Mouse (Mus musculus) adrenal gland, postnatal 10 days (tissue): Measurements from ENCODE around the gene Srgap3. TPM values are rescaled to one million over a fixed set of nuclear protein-coding genes. Genes with fewer than 3 reads are reported as not detected.
"Not testable (repeated sequence)": the region's sequence is repeated elsewhere in the genome, so short reads cannot be mapped to it uniquely, and the experiment has no call there.

Experiments
- DNase-seq: peaks from one replicate; pipeline ENCODE4 v3.0.0; 2021; ENCODE audit warnings: mixed read lengths
- total RNA-seq, 2 experiments: library from RNA; stranded (reverse); gene quantifications; 2 replicates each; pipeline ENCODE4 v1.2.3; 2021

Gene Srgap3
- total RNA-seq, 2 experiments from 2014 or later, result 13.2 to 15.8 TPM

GRCm38 (mm10) chr6:112860290-112860689, 86.8 kb downstream of the Srgap3 start:
- not testable (repeated sequence) for DNase-seq

DNA sequence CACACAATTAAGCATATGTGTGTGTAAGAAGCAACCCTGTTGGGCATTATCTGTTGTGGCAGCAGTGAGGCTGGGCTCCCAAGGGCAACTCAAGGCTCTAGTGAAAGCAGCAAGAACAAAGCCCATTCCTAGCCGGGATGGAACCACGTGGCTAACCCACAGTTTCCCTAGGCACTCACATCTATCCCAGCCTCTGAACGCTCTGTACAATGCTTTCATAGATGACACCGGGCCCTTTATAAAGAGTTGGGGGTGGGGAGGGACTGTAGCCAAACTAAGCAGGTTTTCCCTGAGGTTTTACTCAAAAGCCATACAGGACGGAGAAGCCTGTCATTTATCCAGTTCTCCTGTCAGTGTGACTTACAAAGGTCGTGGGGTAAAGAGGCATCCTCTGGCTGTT, 90.0 kb downstream of the Srgap3 start:
- DNase-seq, result no peak

GRCm38 (mm10) chr6:112855183-112855582, 91.9 kb downstream of the Srgap3 start:
- DNase-seq, result no peak

DNA sequence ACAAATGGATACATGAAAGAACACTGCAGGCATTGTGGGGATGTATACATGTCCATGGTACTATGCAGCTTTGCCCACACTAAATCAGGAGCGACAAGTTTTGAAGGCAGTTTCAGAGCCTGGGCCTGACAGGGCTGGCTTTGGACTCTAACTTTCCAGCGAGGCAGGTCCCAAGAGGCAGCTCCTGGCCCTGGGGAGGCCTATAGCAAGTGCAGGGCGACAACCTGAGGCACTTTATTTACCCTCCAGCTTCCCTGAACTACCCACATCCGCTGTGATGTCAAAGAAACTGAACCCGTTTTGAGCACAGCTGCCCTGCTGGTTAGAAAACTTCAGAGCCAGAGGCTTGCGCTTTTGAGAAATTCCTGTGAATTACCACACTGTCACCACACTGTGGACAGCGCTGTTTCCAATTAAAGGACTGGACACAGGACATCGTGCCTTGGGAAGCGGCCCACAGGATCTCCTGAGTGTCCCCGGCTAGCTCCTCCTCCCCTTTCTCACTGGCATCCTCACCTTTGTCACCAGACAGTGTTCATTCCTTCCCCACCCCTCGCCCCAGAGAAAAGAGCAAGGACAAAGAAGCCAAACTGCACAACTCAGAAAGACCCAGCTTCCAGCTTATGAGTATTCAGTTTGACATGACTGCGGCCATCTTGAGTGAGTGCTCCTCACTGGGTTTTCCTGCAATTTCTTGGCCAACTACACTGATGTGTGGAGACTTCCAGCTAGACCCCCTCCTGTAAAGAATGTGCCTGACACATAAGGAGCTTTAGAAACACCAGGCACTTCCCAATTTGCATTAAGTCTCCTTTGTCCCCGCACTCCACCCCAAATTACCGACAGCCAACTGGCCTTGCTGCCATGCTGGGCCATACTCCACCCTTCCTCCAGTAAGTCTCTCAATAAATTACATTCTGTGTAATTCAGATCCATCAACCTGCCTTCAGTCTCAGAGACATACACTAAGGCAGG, 94.5 kb downstream of the Srgap3 start:
- no peak for DNase-seq

- DNase-seq, result no peak
Observed at GRCm38 (mm10) chr6:112850745-112851144, 96.3 kb downstream of the Srgap3 start.

DNA sequence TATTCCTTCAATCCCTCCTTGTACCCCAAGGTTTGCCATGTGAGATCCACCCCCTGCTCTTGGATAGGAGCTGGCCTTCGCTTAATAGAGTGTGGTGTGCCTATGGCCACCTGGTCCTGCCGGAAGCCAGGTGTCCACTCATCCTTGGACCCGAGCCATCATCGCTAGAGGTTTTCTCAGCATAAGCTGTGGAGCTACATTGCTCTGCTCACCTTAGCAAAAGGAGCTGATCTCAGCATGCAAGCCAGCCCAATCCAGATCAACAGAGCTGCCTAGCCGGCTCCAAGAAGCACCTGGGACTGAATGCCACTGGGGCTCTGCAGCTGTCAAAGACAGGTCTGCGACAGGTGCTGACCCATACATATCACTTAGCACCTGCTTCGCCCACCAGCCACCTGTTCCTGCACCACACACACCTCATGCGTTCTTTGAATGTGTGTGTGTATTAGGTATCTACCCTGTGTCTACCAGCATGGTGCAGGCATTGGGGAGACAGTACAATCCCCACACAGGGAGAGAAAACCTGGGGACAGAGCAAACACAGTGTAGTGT, 98.4 kb downstream of the Srgap3 start:
- no peak for DNase-seq

DNA sequence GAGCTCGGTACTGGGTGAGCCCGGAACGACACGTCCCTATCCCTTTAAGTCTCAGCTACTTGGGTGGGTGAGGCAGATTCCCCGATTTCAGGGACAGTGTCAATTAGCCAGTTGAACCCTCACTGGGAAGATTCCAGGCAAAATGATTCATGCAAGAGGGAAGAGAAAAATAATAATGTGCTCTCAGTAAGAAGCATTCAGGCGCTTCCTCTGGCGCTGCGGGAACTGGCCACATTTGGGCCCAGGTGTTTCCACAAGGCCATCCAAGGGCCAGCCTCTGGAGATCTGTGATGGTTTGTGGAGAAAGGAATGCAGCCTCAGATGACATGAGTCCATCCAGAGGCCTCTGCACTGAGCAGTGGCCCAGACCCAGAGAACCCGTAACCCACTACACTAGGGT, 100.2 kb downstream of the Srgap3 start:
- no peak for DNase-seq

DNA sequence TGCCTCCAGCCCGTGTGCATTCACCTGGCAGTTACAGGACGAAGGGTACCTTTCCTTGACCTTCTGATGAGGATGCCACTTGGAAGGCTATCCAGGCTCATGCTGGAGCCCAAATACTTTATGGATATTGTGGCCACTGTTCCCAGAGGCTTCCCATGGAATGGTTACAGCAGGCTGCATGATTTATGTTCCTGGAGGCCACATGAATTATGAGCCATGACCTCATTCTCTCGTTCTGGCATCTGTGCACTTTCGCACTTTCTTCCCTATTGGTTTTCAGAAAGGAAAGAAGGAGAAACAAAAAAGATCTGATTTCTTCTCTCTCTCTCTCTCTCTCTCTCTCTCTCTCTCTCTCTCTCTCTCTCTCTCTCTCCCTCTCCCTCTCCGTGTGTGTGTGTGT, 104.6 kb downstream of the Srgap3 start:
- peak; percentile 54 for DNase-seq

- DNase-seq, result no peak
Observed at GRCm38 (mm10) chr6:112840400-112840799, 106.7 kb downstream of the Srgap3 start.

GRCm38 (mm10) chr6:112839391-112839790, 107.7 kb downstream of the Srgap3 start:
- DNase-seq, result peak; percentile 28

DNA sequence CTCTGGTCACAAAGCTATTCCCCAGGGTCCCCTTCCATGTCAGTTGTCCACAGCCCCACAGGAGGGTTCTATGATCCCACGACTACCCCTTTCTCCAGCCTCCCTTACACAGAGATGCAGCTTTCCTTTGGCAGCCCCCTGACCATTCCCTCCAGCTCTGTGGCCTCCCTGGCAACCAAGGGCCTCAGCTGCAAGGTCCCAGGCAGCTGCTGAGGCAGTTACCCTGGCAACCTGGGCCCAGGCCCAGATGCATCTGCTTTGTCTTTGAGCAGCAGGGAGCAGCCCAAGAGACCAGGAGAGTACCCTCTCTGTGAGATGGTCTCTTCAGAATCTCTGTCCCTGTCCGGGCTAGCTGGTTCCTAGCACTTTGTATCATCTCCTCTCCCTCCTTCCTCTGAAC, 108.2 kb downstream of the Srgap3 start:
- DNase-seq, result no peak

DNA sequence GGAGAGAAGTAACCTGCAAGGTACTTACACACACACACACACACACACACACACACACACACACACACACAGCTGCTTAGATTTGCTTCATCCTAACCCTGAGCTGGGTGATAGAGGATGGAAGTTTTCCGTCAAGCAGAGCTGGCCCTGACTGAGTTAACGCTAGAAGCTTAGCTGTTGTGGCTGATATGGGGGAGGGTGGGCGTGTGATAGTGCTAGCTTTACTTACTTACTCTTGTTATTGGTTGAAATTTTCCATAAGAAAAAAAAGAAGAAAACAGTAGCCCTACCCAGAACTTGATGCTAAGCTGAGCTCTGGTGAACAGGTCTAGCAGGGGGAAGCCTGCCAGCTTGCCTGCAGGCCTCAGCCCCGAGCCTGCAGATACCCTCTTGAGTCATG, 110.4 kb downstream of the Srgap3 start:
- DNase-seq, result no peak

DNA sequence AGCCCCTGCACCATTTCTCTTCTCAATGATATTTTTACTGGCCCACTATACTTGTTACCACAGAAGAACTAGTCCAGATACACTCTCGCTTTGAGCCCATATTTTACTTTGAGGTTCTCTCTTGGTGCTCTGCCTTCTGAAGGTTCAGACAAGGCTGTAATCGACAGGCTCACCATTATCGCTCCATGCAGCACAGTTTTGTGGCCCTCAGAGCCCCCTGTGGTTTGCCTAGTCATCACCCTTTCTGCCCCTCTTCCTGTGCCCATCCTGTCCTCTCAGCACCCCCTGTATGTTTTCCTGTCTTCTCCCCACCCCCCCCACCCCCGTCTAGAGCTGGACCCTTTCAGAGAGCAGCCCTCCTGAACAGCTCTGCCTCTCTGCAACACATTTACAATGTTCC, 111.7 kb downstream of the Srgap3 start:
- DNase-seq, result no peak

DNA sequence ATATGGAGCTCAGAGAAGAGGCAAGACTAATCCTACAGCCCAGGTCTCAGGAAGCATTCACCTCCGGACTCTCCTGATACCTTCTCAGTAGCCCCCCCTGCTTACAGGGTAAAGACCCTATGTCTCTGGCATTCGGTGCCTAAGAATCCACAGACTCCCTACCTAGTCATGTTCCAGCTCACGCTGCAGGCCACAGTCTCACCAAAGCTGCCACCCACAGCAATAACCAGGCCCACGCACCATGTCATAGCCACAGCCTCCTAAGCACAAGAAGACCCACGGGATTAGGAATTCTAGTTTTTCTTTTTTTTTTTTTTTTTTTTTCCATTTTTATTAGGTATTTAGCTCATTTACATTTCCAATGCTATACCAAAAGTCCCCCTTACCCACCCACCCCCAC, 112.6 kb downstream of the Srgap3 start:
- no peak for DNase-seq

DNA sequence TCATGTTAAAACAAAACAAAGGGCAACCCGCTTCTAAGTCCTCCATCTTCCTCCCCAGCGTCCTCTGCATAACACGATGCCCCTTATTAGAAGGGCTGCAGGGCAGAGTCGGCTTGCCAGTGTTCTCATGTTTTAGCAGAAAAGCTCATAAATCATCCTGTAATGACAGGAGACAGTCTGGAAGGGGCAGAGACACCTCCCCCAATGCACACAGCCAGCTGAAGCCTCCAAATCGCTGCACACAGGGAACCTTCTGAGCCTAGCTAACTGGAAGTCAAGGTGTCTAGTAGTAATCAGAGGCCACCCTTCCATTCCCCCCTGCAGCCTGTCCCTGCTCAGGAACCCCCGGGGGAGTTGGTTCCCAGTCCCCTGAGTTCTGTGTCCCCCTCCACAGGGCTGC, 113.3 kb downstream of the Srgap3 start:
- DNase-seq, result no peak

DNA sequence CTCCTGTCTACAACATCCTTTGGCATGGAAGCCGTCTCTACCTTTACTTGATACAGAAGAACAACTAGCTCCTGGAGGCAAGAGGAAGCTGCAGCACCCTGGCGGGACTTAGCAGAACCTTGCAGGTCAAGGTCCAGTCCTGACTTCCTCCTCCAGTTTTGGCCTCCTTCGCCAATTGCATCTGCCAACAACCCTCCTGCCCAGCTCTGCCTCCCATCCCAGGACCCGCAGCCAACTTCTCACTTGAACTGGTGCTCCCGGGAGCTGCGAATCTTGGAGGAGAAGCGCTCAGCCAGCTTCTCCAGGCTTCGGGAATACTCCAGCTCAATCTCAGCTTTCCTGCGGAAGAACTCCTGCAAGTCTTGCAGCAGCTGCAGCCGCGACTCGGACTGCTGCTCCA, 117.9 kb downstream of the Srgap3 start:
- DNase-seq, result no peak

GRCm38 (mm10) chr6:112828420-112828819, 118.6 kb downstream of the Srgap3 start:
- no peak for DNase-seq

DNA sequence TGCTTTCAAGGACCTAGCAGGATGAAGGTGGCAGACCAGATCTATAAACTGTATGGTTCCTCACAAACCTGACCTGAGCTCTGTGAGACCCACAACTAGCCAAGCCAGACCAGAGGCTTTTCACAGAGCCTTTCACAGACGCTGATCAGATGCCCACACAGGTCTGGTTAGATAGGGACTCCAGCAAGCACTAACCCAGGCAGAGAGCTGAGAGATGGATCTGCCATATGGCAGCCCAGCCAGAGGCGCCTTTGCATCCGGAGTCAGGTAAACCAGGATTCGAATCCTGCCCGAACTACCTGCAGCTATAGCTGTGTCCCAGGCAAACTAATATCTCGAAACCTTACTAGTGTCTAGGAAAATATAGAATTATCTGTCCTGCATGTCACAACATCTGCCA, 121.4 kb downstream of the Srgap3 start:
- no peak for DNase-seq

DNA sequence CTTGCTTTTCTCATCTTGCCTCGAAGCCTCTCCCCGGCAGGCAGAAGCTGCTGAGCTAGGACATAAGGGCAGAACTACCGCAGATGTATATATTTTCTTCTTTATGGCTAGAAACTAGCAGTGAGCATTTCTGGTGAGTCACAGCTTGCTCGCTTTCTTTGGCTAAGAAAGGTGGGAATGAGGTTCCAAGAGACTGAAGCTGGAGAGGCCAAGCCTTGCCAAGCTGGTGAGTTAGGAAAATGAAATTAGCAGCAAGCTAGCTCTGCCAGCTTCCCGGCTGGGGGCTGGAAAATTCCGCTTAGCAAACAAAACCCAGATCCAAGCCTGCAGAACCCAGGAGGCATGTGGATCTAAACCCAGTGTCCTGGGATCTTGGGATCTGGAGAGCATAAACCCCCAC, 124.0 kb downstream of the Srgap3 start:
- no peak for DNase-seq

- DNase-seq, result no peak
Observed at GRCm38 (mm10) chr6:112820298-112820992, 126.6 kb downstream of the Srgap3 start.

DNA sequence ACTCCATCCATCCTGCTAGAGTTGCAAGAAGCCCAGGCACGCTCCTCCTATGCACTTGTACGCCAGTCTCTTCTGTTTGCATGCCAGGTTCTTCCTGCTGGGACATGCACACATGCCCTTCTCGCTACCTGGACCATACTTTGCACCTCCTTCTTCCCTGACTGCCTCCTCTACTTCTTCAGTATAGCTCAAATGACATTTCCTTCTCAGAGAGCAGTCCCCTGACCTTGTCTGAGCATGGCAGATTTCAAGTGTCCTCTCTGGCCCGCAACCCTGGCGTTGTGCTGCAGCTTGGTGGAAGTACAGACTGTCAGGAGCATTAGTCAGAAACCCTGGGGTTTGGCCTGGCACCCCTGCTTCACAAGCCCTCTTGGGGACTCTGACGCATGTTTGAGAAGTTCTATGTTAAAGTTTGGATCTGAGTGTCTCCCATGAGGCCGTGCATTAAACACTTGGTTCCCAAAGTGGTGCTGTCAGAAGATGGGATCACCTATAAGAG, 128.6 kb downstream of the Srgap3 start:
- peak; percentile 20 for DNase-seq

DNA sequence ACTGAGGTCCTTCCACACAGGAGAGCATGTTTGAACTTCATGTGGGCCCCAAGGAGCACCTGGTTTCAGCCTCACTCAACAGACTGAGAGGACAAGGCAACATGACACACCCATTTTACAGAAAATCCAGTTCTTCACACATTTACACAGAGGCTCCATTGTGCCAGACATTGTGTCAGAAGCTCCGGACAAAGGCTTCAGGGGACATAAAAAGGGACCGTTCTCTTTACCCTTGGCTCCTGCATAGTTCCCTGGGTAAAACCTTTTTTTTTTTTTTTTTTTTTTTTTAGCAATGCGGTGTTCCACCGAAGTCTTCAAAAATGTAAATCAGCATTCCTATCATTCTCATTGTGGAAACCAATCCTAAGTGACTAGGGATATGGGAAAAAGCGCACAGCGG, 131.5 kb downstream of the Srgap3 start:
- DNase-seq, result no peak

GRCm38 (mm10) chr6:112814525-112815086, 132.5 kb downstream of the Srgap3 start:
- DNase-seq, result no peak
